Mouse (Mus musculus): Measurements from ENCODE around the gene Cd6. TPM values are rescaled to one million over a fixed set of nuclear protein-coding genes. Genes with fewer than 3 reads are reported as not detected.

Cd6 gene
- total and polyA plus RNA-seq, 3 experiments: not detected

GRCm38 (mm10) chr19:10749295-10749694 lies 80.6 kb downstream of the Cd6 start:
- no peaks in the 10 kb centered on the region for H3K36me3 ChIP-seq (ENCODE audit: control insufficient read depth in 1 of 2, insufficient read depth in 2 of 2, low read length in 2 of 2)
- no peak overlapping the region for H3K4me3 ChIP-seq (ENCODE audit: control insufficient read depth in 1 of 2, insufficient read depth in 1 of 2, low read depth in 2 of 2, low read length in 2 of 2)
- no peak overlapping the region for H3K9ac ChIP-seq (ENCODE audit: control insufficient read depth, low read depth, low read length, poor library complexity, severe bottlenecking)
- H3K27ac ChIP-seq (ENCODE audit: control insufficient read depth, low read depth, low read length): no peak overlapping the region
- no peaks in the 10 kb centered on the region for H3K4me1 ChIP-seq (ENCODE audit: control insufficient read depth in 1 of 2, insufficient read depth in 2 of 2, low read length in 2 of 2)
- peaks cover 2 to 5% of the 10 kb centered on the region in 2 experiments; a peak in 3 of 4 replicates for H3K27me3 ChIP-seq (ENCODE audit: control insufficient read depth in 1 of 2, insufficient read depth in 2 of 2, low read length in 2 of 2)
- DNase-seq (ENCODE audit: low read depth, low spot score): no peak
- no peaks in the 10 kb centered on the region for H3K79me2 ChIP-seq (ENCODE audit: control insufficient read depth, insufficient read depth, low read length, poor library complexity)
- TF ChIP-seq ZC3H11A (IDR thresholded peaks at IDR 0.05; ENCODE audit: low read depth, low read length) (no peak), USF1 (IDR thresholded peaks at IDR 0.05; ENCODE audit: low read depth, low read length) (no peak), USF2 (IDR thresholded peaks at IDR 0.05; ENCODE audit: borderline replicate concordance in 1 of 2, insufficient read depth in 1 of 2, low read depth in 1 of 2, low read length in 2 of 2) (no peak)
- H3K9me3 ChIP-seq (replicated peaks; ENCODE audit: insufficient read depth, low read length): no peaks in the 10 kb centered on the region

GRCm38 (mm10) chr19:10748401-10749102 lies 81.3 kb downstream of the Cd6 start:
- H3K9me3 ChIP-seq (replicated peaks; ENCODE audit: insufficient read depth, low read length): no peaks in the 10 kb centered on the region
- no peak for TF ChIP-seq ETS1 (IDR thresholded peaks at IDR 0.05; ENCODE audit: low read depth, low read length)
- no peak overlapping the region for H3K27ac ChIP-seq (ENCODE audit: control insufficient read depth, low read depth, low read length)
- H3K36me3 ChIP-seq (ENCODE audit: control insufficient read depth in 1 of 2, insufficient read depth in 2 of 2, low read length in 2 of 2): no peaks in the 10 kb centered on the region
- H3K4me3 ChIP-seq (ENCODE audit: control insufficient read depth in 1 of 2, insufficient read depth in 1 of 2, low read depth in 2 of 2, low read length in 2 of 2): no peak overlapping the region
- no peaks in the 10 kb centered on the region for H3K4me1 ChIP-seq (ENCODE audit: control insufficient read depth in 1 of 2, insufficient read depth in 2 of 2, low read length in 2 of 2)
- no peak for DNase-seq (ENCODE audit: low read depth, low spot score)
- H3K79me2 ChIP-seq (ENCODE audit: control insufficient read depth, insufficient read depth, low read length, poor library complexity): no peaks in the 10 kb centered on the region
- H3K9ac ChIP-seq (ENCODE audit: control insufficient read depth, low read depth, low read length, poor library complexity, severe bottlenecking): no peak overlapping the region
- peaks cover 2 to 5% of the 10 kb centered on the region in 2 experiments; a peak in 3 of 4 replicates for H3K27me3 ChIP-seq (ENCODE audit: control insufficient read depth in 1 of 2, insufficient read depth in 2 of 2, low read length in 2 of 2)

- Histone ChIP-seq H3K9me3 (replicated peaks; ENCODE audit: insufficient read depth, low read length) (no peaks in the 10 kb centered on the region), H3K36me3 (ENCODE audit: control insufficient read depth in 1 of 2, insufficient read depth in 2 of 2, low read length in 2 of 2) (no peaks in the 10 kb centered on the region), H3K27me3 (ENCODE audit: control insufficient read depth in 1 of 2, insufficient read depth in 2 of 2, low read length in 2 of 2) (peaks cover 2 to 5% of the 10 kb centered on the region in 2 experiments; a peak in 3 of 4 replicates), H3K27ac (ENCODE audit: control insufficient read depth, low read depth, low read length) (no peak overlapping the region), H3K79me2 (ENCODE audit: control insufficient read depth, insufficient read depth, low read length, poor library complexity) (no peaks in the 10 kb centered on the region), H3K4me3 (ENCODE audit: control insufficient read depth in 1 of 2, insufficient read depth in 1 of 2, low read depth in 2 of 2, low read length in 2 of 2) (no peak overlapping the region), H3K9ac (ENCODE audit: control insufficient read depth, low read depth, low read length, poor library complexity, severe bottlenecking) (no peak overlapping the region), H3K4me1 (ENCODE audit: control insufficient read depth in 1 of 2, insufficient read depth in 2 of 2, low read length in 2 of 2) (no peaks in the 10 kb centered on the region)
- DNase-seq (ENCODE audit: low read depth, low spot score): no peak
- TF ChIP-seq RCOR1 (IDR thresholded peaks at IDR 0.05; ENCODE audit: low read depth, low read length): no peak
- no peak for TF ChIP-seq ELF1 (IDR thresholded peaks at IDR 0.05; ENCODE audit: low read depth, low read length)
- TF ChIP-seq GATA1 (IDR thresholded peaks at IDR 0.05; ENCODE audit: low read depth, low read length): no peak
- TF ChIP-seq RAD21 (IDR thresholded peaks at IDR 0.05; ENCODE audit: low read depth, low read length): no peak
- no peak for TF ChIP-seq UBTF (IDR thresholded peaks at IDR 0.05; ENCODE audit: borderline replicate concordance, insufficient read depth, low read depth, low read length)
- TF ChIP-seq GABPA (IDR thresholded peaks at IDR 0.05; ENCODE audit: low read depth, low read length): no peak
- TF ChIP-seq NRF1 (IDR thresholded peaks at IDR 0.05; ENCODE audit: insufficient read depth, low read depth, low read length, poor library complexity, severe bottlenecking): no peak
- no peak for TF ChIP-seq MAZ (IDR thresholded peaks at IDR 0.05; ENCODE audit: low read depth, low read length)
- TF ChIP-seq ZNF384 (IDR thresholded peaks at IDR 0.05; ENCODE audit: low read depth, low read length): no peak
- TF ChIP-seq EP300 (IDR thresholded peaks at IDR 0.05; ENCODE audit: low read depth in 1 of 2, low read length in 2 of 2): no peak
- no peak for TF ChIP-seq USF2 (IDR thresholded peaks at IDR 0.05; ENCODE audit: borderline replicate concordance in 1 of 2, insufficient read depth in 1 of 2, low read depth in 1 of 2, low read length in 2 of 2)
- no peak for TF ChIP-seq JUND (IDR thresholded peaks at IDR 0.05; ENCODE audit: low read depth, low read length)
- TF ChIP-seq MAFK (IDR thresholded peaks at IDR 0.05; ENCODE audit: borderline replicate concordance, low read depth, low read length): no peak
- TF ChIP-seq ZMIZ1 (IDR thresholded peaks at IDR 0.05; ENCODE audit: low read depth, low read length): no peak
These were observed 82.1 kb downstream of the Cd6 start for GRCm38 (mm10) chr19:10747718-10748117.
